Comparison of ENCODE assay signal across 9 mouse cellular contexts in genomic region chr17:90892327-90893259, GRCm38 (mm10).
DNase-seq lines count a peak whose midpoint lies in the region; ATAC-seq and TF ChIP-seq lines count a peak whose summit lies in the region.
"Had no signal": no experiment of that assay in that cellular context is flagged by ENCODE, and none has a peak within 500 bp of the region (broad histone marks: within the 10 kb centered on the region; RNA-seq: fewer than 3 reads in every experiment).

No protein-coding gene starts in this region.

- peaks cover 19% of the 10 kb centered on the region for H3K4me1 ChIP-seq in forebrain, embryonic 13.5 days
- H3K4me1 ChIP-seq in neural tube, embryonic 14.5 days (ENCODE audit: control insufficient read depth, insufficient read depth, low read length): 0 out of 2 replicates have a peak, but pooled peaks cover 3% of the 10 kb centered on the region
- H3K4me1 ChIP-seq in thymus, adult 2 months (replicated peaks; ENCODE audit: control insufficient read depth, insufficient read depth, low read length): no peaks in the 10 kb centered on the region

- peak; percentile 10 for DNase-seq in lung, postnatal 10 days
- DNase-seq in lung, adult 18-20 months: no peak
- peak; percentile 21 to 86 for DNase-seq in layer of hippocampus, postnatal 14 days (ENCODE audit: low spot score in 2 of 2)
- no peak for DNase-seq in thymus, adult 2 months
- no peak for DNase-seq in adrenal gland, postnatal 14 days
- DNase-seq in spleen, postnatal 14 days (ENCODE audit: low spot score in 2 of 2): no peak

- no peaks in the 10 kb centered on the region for H3K9me3 ChIP-seq in forebrain, embryonic 13.5 days (replicated peaks)
- H3K9me3 ChIP-seq in neural tube, embryonic 14.5 days (ENCODE audit: control insufficient read depth, low read length): no peaks in the 10 kb centered on the region
- H3K9me3 ChIP-seq: G1E had no signal

- WGBS in forebrain, embryonic 13.5 days: 20% methylated on average over 4 of the region's 4 CpGs
- WGBS in neural tube, embryonic 14.5 days: 46% methylated on average over 4 of the region's 4 CpGs
- WGBS in thymus, adult 2 months: 77% methylated on average over 4 of the region's 4 CpGs

- no peak overlapping the region for H3K9ac ChIP-seq in forebrain, embryonic 13.5 days
- no peak overlapping the region for H3K9ac ChIP-seq in neural tube, embryonic 14.5 days (replicated peaks; ENCODE audit: low read depth, low read length)

- no peak for TF ChIP-seq POLR2A in thymus, adult 2 months (IDR thresholded peaks at IDR 0.05; ENCODE audit: control insufficient read depth, extremely low read depth, insufficient read depth, low read length, poor library complexity)

- no peaks in the 10 kb centered on the region for H3K27me3 ChIP-seq in forebrain, embryonic 13.5 days
- H3K27me3 ChIP-seq in neural tube, embryonic 14.5 days (ENCODE audit: control insufficient read depth, insufficient read depth, low read length): no peaks in the 10 kb centered on the region
- no peaks in the 10 kb centered on the region for H3K27me3 ChIP-seq in thymus, adult 2 months (ENCODE audit: control insufficient read depth, insufficient read depth, low read length)

- peak overlapping the region; percentile 81 for H3K27ac ChIP-seq in forebrain, embryonic 13.5 days
- peak overlapping the region; percentile 34; the same call in 1 of the 2 replicates for H3K27ac ChIP-seq in neural tube, embryonic 14.5 days (ENCODE audit: low read depth, low read length)
- H3K27ac ChIP-seq in thymus, adult 2 months (ENCODE audit: control insufficient read depth, insufficient read depth, low read length): no peak overlapping the region

- peak; percentile 99 for ATAC-seq in forebrain, embryonic 13.5 days
- ATAC-seq in neural tube, embryonic 14.5 days (ENCODE audit: low read depth): peak; percentile 84

- no peaks in the 10 kb centered on the region for H3K36me3 ChIP-seq in forebrain, embryonic 13.5 days (ENCODE audit: poor library complexity, severe bottlenecking)
- no peaks in the 10 kb centered on the region for H3K36me3 ChIP-seq in neural tube, embryonic 14.5 days (ENCODE audit: control insufficient read depth, insufficient read depth, low read length)
- no peaks in the 10 kb centered on the region for H3K36me3 ChIP-seq in thymus, adult 2 months (ENCODE audit: control insufficient read depth, insufficient read depth, low read length)
- H3K36me3 ChIP-seq: G1E had no signal

- H3K4me2 ChIP-seq in forebrain, embryonic 13.5 days: no peak overlapping the region
- H3K4me2 ChIP-seq in neural tube, embryonic 14.5 days (ENCODE audit: low read depth, low read length): no peak overlapping the region

- TF ChIP-seq CTCF in thymus, adult 2 months (IDR thresholded peaks at IDR 0.05; ENCODE audit: borderline replicate concordance, control insufficient read depth, extremely low read depth, insufficient read depth, low read length, poor library complexity): no peak

- H3K4me3 ChIP-seq in forebrain, embryonic 13.5 days: no peak overlapping the region
- H3K4me3 ChIP-seq in neural tube, embryonic 14.5 days (ENCODE audit: low read depth, low read length): no peak overlapping the region
- H3K4me3 ChIP-seq in thymus, adult 2 months (ENCODE audit: control insufficient read depth, insufficient read depth, low read length): no peak overlapping the region

Comparison
In these comparisons a context has a peak if more than half of its experiments do, and no peak if none do; other contexts are left out.
1. DNase-seq: peak in lung, postnatal 10 days (single experiment) and layer of hippocampus, postnatal 14 days (2 of 2); none in lung, adult 18-20 months (0 of 2), thymus, adult 2 months (single experiment), adrenal gland, postnatal 14 days (single experiment) and spleen, postnatal 14 days (0 of 2).